Mouse (Mus musculus) c-Kit-positive CD71-negative TER-119-negative erythroid progenitor cells, embryonic 14.5 days (primary cell): ENCODE measurements around the gene St7l.
A peak's percentile ranks its signal among the peaks of the same experiment; 100 is the strongest.

Source experiments
- DNase-seq: peaks from one replicate; pipeline ENCODE4 v3.0.0-alpha.2; 2013; ENCODE audit warnings: low read depth

Gene St7l

GRCm38 (mm10) chr3:104963331-104964276 lies 99.8 kb downstream of the St7l start:
- no peak for DNase-seq

GRCm38 (mm10) chr3:104965070-104965855 lies 101.5 kb downstream of the St7l start:
- no peak for DNase-seq

- no peak for DNase-seq
Observed at GRCm38 (mm10) chr3:104965991-104966554, 102.3 kb downstream of the St7l start.

- DNase-seq, result peak; percentile 66
Observed at GRCm38 (mm10) chr3:104967548-104968300, 103.9 kb downstream of the St7l start.
